Mouse (Mus musculus) intestine, embryonic 14.5 days (tissue): Measurements from ENCODE around the gene Fbln1. TPM values are rescaled to one million over a fixed set of nuclear protein-coding genes. Genes with fewer than 3 reads are reported as not detected.

ENCODE experiments used
- ATAC-seq: fragments of 200-750 bp; cut with Nextera tagmentation; replicated peaks from 2 replicates; pipeline ENCODE4 v1.8.0; 2017; ENCODE audit warnings: low read depth, moderate number of reproducible peaks, moderate TSS enrichment, moderate library complexity; ENCODE audit not compliant: low FRiP score, low TSS enrichment
- DNase-seq: peaks from one replicate; pipeline ENCODE4 v3.0.0-alpha.2; 2018; ENCODE audit warnings: low spot score
- H3K27ac ChIP-seq: fragments of 300-500 bp; sonication (generic); 2 replicates; pipeline ENCODE4 v1.5.1; 2014; ENCODE audit warnings: low read depth, mild to moderate bottlenecking, control low read depth
- H3K27me3 ChIP-seq: fragments of 300-500 bp; sonication (generic); replicated peaks from 2 replicates; pipeline ENCODE4 v1.6.1; 2014; ENCODE audit warnings: low read length, control low read depth; ENCODE audit not compliant: control insufficient read depth, insufficient read depth
- H3K36me3 ChIP-seq: fragments of 300-500 bp; sonication (generic); 2 replicates; pipeline ENCODE4 v1.6.1; 2014; ENCODE audit warnings: low read length, control low read depth; ENCODE audit not compliant: control insufficient read depth, insufficient read depth
- H3K4me1 ChIP-seq: fragments of 300-500 bp; sonication (generic); replicated peaks from 2 replicates; pipeline ENCODE4 v1.6.1; 2014; ENCODE audit warnings: low read length, control low read depth, mixed read lengths; ENCODE audit not compliant: control insufficient read depth, insufficient read depth
- H3K4me2 ChIP-seq: fragments of 300-500 bp; sonication (generic); 2 replicates; pipeline ENCODE4 v1.6.1; 2014; ENCODE audit warnings: low read length
- H3K4me3 ChIP-seq: fragments of 300-500 bp; sonication (generic); 2 replicates; pipeline ENCODE4 v1.5.1; 2014; ENCODE audit warnings: low read depth, low read length, control low read depth, mixed read lengths
- H3K9ac ChIP-seq: fragments of 300-500 bp; sonication (generic); 2 replicates; pipeline ENCODE4 v1.6.1; 2014; ENCODE audit warnings: mild to moderate bottlenecking, low read length
- H3K9me3 ChIP-seq: fragments of 300-500 bp; sonication (generic); 2 replicates; pipeline ENCODE4 v1.6.1; 2016; ENCODE audit warnings: low read length, control low read depth; ENCODE audit not compliant: control insufficient read depth
- WGBS: fragments of 180-500 bp; shearing (Covaris S2); extraction: QIAGEN DNeasy Blood & Tissue Kit; methylation state at CpG from one replicate; pipeline ENCODE4 v1.1.7; 2014; 5-methylcytosine and 5-hydroxymethylcytosine counted together
- polyA plus RNA-seq: library from polyadenylated mRNA; unstranded; fragments of >200 nt; fragmentation: Nextera tagmentation; extraction: Ambion mirVana; gene quantifications from 2 replicates; pipeline ENCODE4 v1.2.1, GENCODE M21; 2014

Fbln1 gene
- polyA plus RNA-seq, 1 experiment from 2014 or later, result 236 TPM

DNA sequence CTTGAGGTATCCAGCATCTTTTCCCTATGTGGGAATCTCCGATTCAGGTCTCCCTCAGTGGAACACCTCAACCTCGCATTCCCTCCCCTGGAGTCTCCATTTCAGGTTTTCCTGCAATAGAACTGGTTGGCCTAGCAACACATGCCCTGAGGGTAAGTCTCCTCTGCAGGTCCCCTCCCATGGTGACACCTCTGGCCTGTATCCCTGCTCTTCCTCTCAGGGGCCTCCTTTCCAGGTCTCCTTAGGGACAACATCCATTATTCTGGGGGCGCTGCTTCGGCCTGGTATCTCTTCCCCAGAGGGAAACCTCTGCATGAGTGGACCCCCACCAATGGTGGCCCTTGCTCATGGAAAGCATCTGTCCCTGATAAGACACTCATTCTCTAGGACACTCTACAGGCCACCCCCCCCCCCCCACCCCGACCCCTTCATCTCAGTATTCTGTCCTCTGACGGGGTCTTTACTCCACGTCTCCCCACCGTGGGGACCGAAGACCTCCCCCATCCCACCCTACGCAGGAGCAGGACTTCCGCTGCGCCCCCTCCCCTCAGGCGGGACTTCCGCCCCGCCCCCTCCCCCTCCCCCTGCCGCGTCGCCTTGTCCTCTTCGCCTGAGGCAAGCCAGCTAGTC lies 130.0 kb downstream of the Fbln1 start, which contains the start of gene Atxn10:
Gene Atxn10 (plus strand): TSS at position 575 of the 630 bp plus-strand sequence.
- peak within 1 kb of the TSS; percentile 79 for H3K4me2 ChIP-seq
- 26% methylated on average over 6 of the region's 19 CpGs for WGBS
- no peaks in the 10 kb centered on the region for H3K36me3 ChIP-seq
- DNase-seq, result peak; percentile 65
- peak within 1 kb of the TSS; percentile 97 for H3K27ac ChIP-seq
- H3K9me3 ChIP-seq, result no peaks in the 10 kb centered on the region
- no peak; the same call in 1 of the 2 replicates for ATAC-seq
- H3K4me3 ChIP-seq, result peak within 1 kb of the TSS; percentile 91
- peak within 1 kb of the TSS; percentile 91 for H3K9ac ChIP-seq
- peaks cover 12% of the 10 kb centered on the region for H3K4me1 ChIP-seq
- no peaks in the 10 kb centered on the region for H3K27me3 ChIP-seq

Other genes starting within 250 kb of the Fbln1 start
- gene 5031439G07Rik, start 217.4 kb upstream of the Fbln1 start, polyA plus RNA-seq, result 8.8 and 9.7 TPM in 2 replicates
- gene Upk3a, start 188.8 kb upstream of the Fbln1 start, polyA plus RNA-seq, result 1.2 and 2.1 TPM in 2 replicates
- 32.6 and 35.1 TPM in 2 replicates for gene Fam118a, start 177.0 kb upstream of the Fbln1 start, polyA plus RNA-seq
- 0.22 and 0.23 TPM in 2 replicates for gene Smc1b, start 74.0 kb upstream of the Fbln1 start, polyA plus RNA-seq
- 0.20 and 0.40 TPM in 2 replicates for gene Ribc2, start 73.9 kb upstream of the Fbln1 start, polyA plus RNA-seq
- gene Atxn10, start 130.3 kb downstream of the Fbln1 start, polyA plus RNA-seq, result 253 and 275 TPM in 2 replicates